Mouse (Mus musculus) megakaryocyte-erythroid progenitor cell, adult 5 weeks (primary cell): ENCODE data around the gene Gm20741. TPM values are rescaled to one million over a fixed set of nuclear protein-coding genes. Genes with fewer than 3 reads are reported as not detected.

Experiments used
- polyA plus RNA-seq: library from polyadenylated mRNA; stranded (reverse); fragments of >175 nt; gene quantifications from 2 replicates; pipeline ENCODE4 v1.2.3, GENCODE M21; 2012

The Gm20741 gene
- not detected in 2 replicates for polyA plus RNA-seq

DNA sequence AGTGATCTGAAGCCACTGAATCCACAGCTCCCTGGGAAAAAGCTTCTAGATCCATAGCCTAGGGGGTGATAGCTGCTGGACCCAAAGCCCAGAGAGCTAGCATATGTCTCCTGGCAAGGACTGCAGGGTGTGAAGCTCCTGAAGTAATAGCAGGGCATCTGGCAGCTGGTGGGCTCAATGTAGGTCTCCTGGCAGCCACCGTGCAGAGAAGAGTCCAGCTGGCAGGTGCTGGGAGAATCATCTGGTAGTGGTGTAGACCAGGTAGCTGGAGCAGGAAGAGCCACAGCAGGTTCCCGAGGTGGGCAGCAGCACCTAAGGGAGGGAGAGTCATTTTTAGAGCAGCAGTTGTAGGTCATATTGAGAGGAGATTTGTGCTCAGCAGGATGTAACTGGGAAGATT lies at the start of gene Gm20741:
Gene Gm20741, minus strand, starts transcription at position 394 of the 400 bp plus-strand sequence.

GRCm38 (mm10) chr16:88826095-88826652 lies 14.2 kb upstream of the Gm20741 start, which contains the start of gene Krtap14:
Gene Krtap14, minus strand, starts transcription at chr16:88826145.

GRCm38 (mm10) chr16:88820066-88820465 lies 8.0 kb upstream of the Gm20741 start, which contains the start of gene Krtap15:
Gene Krtap15, plus strand, starts transcription at chr16:88820215.

DNA sequence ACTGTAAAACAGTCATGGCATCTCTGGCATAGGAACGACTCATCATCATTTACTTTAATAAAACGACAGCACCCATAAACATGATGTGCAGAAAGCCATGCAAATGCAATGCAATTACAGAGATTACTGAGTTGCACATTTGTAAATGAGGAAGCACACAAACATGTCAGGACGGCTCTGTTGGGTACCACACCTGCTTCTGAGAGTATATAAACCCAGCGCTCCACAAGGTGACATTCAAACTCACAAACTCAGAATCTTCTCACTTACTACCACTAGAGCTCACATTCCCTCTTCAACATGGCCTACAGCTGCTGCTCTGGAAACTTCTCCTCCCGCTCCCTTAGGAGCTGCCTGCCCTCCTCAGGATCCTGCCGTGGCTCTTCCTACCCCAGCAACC lies 34.4 kb downstream of the Gm20741 start, which contains the start of gene Gm5965:
Gene Gm5965, plus strand, starts transcription at position 301 of the 400 bp plus-strand sequence.

GRCm38 (mm10) chr16:88774106-88774505 lies 37.9 kb downstream of the Gm20741 start, which contains the start of gene 2310057N15Rik:
Gene 2310057N15Rik, minus strand, starts transcription at chr16:88774206.

Other genes with a start within 250 kb of the Gm20741 start
- gene Cldn8, start 249.0 kb downstream of the Gm20741 start, polyA plus RNA-seq, result not detected in 2 replicates
- not detected in 2 replicates for gene Krtap24-1, start 199.9 kb downstream of the Gm20741 start, polyA plus RNA-seq
- not detected in 2 replicates for gene 2310079G19Rik, start 184.6 kb downstream of the Gm20741 start, polyA plus RNA-seq
- gene Krtap26-1, start 164.4 kb downstream of the Gm20741 start, polyA plus RNA-seq, result not detected in 2 replicates
- gene Krtap27-1, start 140.5 kb downstream of the Gm20741 start, polyA plus RNA-seq, result not detected in 2 replicates
- gene 2310061N02Rik, start 104.3 kb downstream of the Gm20741 start, polyA plus RNA-seq, result not detected in 2 replicates
- 0.13 TPM in 1 of 2 replicates, not detected in the other for gene Krtap13-1, start 83.4 kb downstream of the Gm20741 start, polyA plus RNA-seq
- 0.10 TPM in 1 of 2 replicates, not detected in the other for gene Krtap13, start 60.6 kb downstream of the Gm20741 start, polyA plus RNA-seq
- not detected in 2 replicates for gene 2310034C09Rik, start 53.4 kb downstream of the Gm20741 start, polyA plus RNA-seq
- gene 2310057N15Rik, start 38.0 kb downstream of the Gm20741 start, polyA plus RNA-seq, result not detected in 2 replicates
- gene Gm5965, start 34.3 kb downstream of the Gm20741 start, polyA plus RNA-seq, result not detected in 2 replicates
- not detected in 2 replicates for gene Krtap15, start 8.0 kb upstream of the Gm20741 start, polyA plus RNA-seq
- not detected in 2 replicates for gene Krtap14, start 13.9 kb upstream of the Gm20741 start, polyA plus RNA-seq
- not detected in 2 replicates for gene Krtap19-1, start 57.2 kb upstream of the Gm20741 start, polyA plus RNA-seq
- gene Krtap19-2, start 62.0 kb upstream of the Gm20741 start, polyA plus RNA-seq, result not detected in 2 replicates
- not detected in 2 replicates for gene Krtap19-3, start 65.8 kb upstream of the Gm20741 start, polyA plus RNA-seq
- not detected in 2 replicates for gene Krtap19-4, start 72.9 kb upstream of the Gm20741 start, polyA plus RNA-seq
- not detected in 2 replicates for gene Krtap19-5, start 84.2 kb upstream of the Gm20741 start, polyA plus RNA-seq
- not detected in 2 replicates for gene Krtap19-9b, start 120.0 kb upstream of the Gm20741 start, polyA plus RNA-seq
- not detected in 2 replicates for gene Krtap16-3, start 150.7 kb upstream of the Gm20741 start, polyA plus RNA-seq
- gene Krtap22-2, start 198.5 kb upstream of the Gm20741 start, polyA plus RNA-seq, result not detected in 2 replicates
- gene Gm10229, start 203.1 kb upstream of the Gm20741 start, polyA plus RNA-seq, result not detected in 2 replicates
- gene Krtap6-1, start 219.5 kb upstream of the Gm20741 start, polyA plus RNA-seq, result not detected in 2 replicates
- gene Gm10228, start 229.3 kb upstream of the Gm20741 start, polyA plus RNA-seq, result 0.28 TPM in 1 of 2 replicates, not detected in the other
- gene Krtap6-5, start 235.7 kb upstream of the Gm20741 start, polyA plus RNA-seq, result not detected in 2 replicates